Mouse (Mus musculus): Measurements from ENCODE around the gene Sp3.
"Not testable (repeated sequence)": the region's sequence is repeated elsewhere in the genome, so short reads cannot be mapped to it uniquely, and the experiment has no call there.

Sp3 gene

DNA sequence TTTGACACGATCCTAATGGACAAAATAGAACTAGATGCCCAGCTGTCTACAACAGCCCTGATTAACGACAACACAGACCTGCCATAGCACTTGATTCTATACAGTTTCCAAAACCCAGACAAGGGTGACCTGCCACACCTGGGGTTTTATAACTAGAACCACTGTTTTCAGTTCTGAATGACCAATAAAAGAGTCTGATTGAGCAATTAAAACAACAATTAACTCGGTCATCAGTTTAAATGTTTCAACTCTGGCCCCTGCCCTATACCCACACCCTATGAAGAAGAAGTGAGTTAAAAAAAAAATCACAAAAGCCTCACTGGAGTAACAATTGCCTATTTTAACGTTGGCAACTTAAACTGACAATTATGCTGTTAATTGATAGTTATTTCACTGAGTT lies 64.1 kb downstream of the Sp3 start:
- ATAC-seq (ENCODE audit: low TSS enrichment), result no peak

DNA sequence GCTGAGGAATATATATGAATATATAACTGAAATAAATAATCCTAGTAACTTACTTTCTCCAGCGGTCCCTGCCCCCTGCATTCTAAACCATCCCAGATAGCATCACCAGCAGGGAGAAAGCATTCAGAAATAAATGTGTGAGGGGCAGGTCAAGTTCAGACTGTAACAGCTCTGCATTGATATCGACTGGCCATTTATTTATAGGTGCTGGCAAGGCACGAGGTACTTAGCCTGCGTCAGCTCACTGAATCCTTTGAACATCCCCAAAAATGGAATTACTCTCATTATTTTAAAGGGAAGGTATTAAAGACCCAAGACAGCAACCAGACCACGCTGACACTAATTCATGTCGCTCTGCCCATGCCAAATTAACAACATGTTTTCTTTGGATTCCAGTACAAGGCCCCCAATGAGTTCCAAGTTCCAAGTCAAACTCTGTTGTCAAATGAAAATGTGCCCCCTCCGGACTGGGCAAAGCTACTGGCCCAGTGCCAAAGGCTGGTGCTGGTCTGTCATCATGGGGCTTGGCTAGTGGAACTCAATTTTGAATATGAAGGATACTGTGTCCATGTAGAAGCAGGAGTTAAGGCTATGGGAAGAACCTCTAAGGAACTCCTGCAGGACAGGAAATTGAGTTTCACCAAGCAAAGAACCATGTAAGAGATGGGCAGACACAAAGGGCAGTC lies 64.9 kb downstream of the Sp3 start:
- no peak for ATAC-seq (ENCODE audit: low TSS enrichment)

GRCm38 (mm10) chr2:72913458-72913760 lies 66.8 kb downstream of the Sp3 start:
- ATAC-seq (ENCODE audit: low TSS enrichment), result no peak

- ATAC-seq (ENCODE audit: low TSS enrichment), result no peak
These were observed 67.4 kb downstream of the Sp3 start for GRCm38 (mm10) chr2:72912708-72913457.

GRCm38 (mm10) chr2:72911527-72911926 lies 68.7 kb downstream of the Sp3 start:
- no peak for ATAC-seq (ENCODE audit: low TSS enrichment)

GRCm38 (mm10) chr2:72909046-72909445 lies 71.2 kb downstream of the Sp3 start:
- no peak for ATAC-seq (ENCODE audit: low TSS enrichment)

- ATAC-seq (ENCODE audit: low TSS enrichment), result no peak
These were observed 71.9 kb downstream of the Sp3 start for GRCm38 (mm10) chr2:72908191-72908910.

DNA sequence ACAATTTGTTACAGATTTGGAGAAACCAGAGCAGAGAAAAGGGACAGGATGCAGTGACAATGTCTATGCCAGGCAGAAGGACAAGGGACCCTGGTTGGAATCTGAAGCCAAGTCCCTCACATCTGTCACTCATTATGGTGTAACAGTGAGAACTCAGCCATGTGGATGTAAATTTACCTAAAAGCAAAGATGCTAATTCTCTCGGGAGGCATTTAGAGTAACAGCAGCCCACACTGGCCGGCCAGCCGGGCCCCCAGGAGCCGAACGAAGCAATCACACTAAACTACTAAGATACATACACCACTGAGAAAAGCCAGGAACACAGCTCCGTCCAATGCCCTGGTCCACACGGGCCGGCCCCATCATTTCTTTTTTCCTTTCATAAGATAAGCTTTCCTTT lies 73.5 kb downstream of the Sp3 start:
- ATAC-seq (ENCODE audit: low TSS enrichment), result no peak

DNA sequence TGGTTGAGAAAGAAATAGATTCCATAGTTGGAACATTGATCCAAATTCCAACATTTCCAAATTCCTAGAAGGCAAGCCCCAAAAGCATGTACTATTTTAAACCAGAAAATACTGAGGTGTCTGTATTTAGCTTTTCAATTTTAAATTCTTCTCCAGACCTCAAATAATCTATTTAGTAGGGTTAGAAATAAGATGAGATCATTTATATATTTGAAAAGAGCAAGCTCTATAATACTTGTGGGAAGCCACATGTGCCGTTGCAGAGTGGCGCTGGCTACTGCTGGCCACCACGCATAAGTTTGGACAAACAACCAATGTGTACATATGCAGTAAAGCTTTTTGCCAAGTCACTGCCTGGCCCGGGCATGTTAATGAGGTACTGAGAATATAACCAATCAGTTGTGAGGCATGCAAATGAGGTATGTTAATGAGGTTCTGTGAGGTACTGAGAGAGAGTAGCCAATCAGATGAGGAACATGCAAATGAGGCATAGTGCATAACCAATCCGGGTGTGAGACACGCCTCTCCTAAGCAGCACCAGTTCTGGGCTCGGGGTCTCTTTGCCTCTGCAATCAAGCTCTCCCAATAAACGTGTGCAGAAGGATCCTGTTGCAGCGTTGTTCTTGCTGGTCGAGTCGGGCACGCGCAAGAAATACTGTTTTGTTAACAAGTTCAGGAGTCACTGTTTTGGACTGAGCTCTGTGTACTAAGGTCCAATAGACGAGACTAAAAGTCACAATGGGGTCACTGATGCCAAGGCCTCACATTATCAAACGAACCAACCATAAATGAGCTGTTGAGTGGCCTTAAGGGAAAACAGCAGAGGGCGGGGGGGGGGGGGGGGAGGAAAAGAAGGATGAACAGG lies 77.2 kb downstream of the Sp3 start:
- not testable (repeated sequence) for ATAC-seq (ENCODE audit: low TSS enrichment)

GRCm38 (mm10) chr2:72898782-72899305 lies 81.4 kb downstream of the Sp3 start:
- ATAC-seq (ENCODE audit: low TSS enrichment), result no peak

- ATAC-seq (ENCODE audit: low TSS enrichment), result no peak
These were observed 82.0 kb downstream of the Sp3 start for GRCm38 (mm10) chr2:72898094-72898781.

- no peak for ATAC-seq (ENCODE audit: low TSS enrichment)
These were observed 90.4 kb downstream of the Sp3 start for GRCm38 (mm10) chr2:72889806-72890205.
